Mouse (Mus musculus): Measurements from ENCODE around the gene Crtac1.

DNA sequence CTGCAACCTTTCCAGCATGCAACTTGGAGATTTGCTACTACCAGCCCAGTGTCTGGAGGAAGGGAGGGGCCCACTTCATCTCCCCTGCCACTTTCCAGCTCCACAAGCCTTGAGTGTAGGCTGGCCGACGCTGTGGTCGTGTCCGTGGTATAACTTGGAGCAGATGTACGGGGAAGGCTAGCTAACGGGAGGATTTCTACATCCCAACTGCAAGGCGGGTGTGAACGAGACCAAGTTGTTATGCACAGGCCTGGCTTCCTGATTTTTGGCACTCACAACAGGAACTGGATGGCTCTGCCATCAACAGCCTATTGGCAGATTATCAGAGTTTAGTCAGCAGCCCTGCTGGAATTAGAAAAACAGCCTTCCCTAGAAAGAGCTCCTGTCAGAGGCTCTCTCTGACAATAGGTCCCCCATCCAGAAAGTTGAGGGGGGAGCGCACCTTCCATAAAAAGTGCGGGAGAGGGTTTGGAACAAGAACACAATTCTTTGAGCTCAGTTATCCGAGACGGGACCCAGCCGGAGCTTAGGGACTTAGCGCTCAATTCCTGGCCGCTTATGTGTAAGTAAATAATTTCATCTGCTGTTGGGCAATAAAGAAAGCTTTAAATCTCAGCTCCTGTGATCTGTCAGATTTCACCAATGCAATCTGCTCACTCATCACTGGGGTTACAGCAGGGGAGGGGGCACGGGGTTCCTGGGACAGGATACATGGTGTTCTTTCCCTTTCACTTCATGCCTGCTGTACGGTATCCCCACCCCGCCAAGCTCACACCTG lies 113.7 kb downstream of the Crtac1 start:
- TF ChIP-seq CTCF (IDR thresholded peaks at IDR 0.05; ENCODE audit: borderline replicate concordance, insufficient read depth, low read length) (no peak), POLR2A (IDR thresholded peaks at IDR 0.05; ENCODE audit: low read depth, low read length) (no peak)

Measured in embryonic fibroblast, embryonic 13.5 days (primary cell).